Mouse (Mus musculus) megakaryocyte, embryonic 14.5 days (primary cell): ENCODE results near the gene Baiap2l1.

Source experiments
- FLI1 ChIP-seq: IDR thresholded peaks from 2 replicates; pipeline ENCODE4 v1.6.1; 2012; ENCODE audit warnings: low read length, inconsistent platforms, mixed read lengths
- GATA1 ChIP-seq: IDR thresholded peaks from 3 replicates; pipeline ENCODE4 v1.6.1; 2012; ENCODE audit warnings: mixed read lengths, low read length, inconsistent platforms, borderline replicate concordance

- TF ChIP-seq GATA1 (no peak), FLI1 (no peak)
Observed at GRCm38 (mm10) chr5:144255632-144256540, 102.0 kb downstream of the Baiap2l1 start.
